ENCODE assay signal across 14 mouse cellular contexts in genomic region chr14:103895261-103895660, GRCm38 (mm10). TPM values are rescaled to one million over a fixed set of nuclear protein-coding genes. Genes with fewer than 3 reads are reported as not detected.
"Had no signal": no experiment of that assay in that cellular context is flagged by ENCODE, and none has a peak within 500 bp of the region (broad histone marks: within the 10 kb centered on the region; RNA-seq: fewer than 3 reads in every experiment).

No protein-coding gene starts in this region.

- DNase-seq: kidney, adult 18-20 months; kidney, postnatal 14 days; left cerebral cortex, postnatal 4 days; midbrain, embryonic 14.5 days; right cerebral cortex, adult 18-20 months; thymus, adult 2 months; thymus, postnatal 36 days had no signal

- ATAC-seq: hindbrain, embryonic 16.5 days; liver, embryonic 12.5 days had no signal

- H3K4me3 ChIP-seq: kidney, embryonic 15.5 days; limb, embryonic 13.5 days; liver, embryonic 12.5 days; myocyte; neural tube, embryonic 15.5 days had no signal

- H3K9me3 ChIP-seq: kidney, embryonic 15.5 days; limb, embryonic 13.5 days; liver, embryonic 12.5 days; neural tube, embryonic 15.5 days had no signal

- H3K36me3 ChIP-seq: kidney, embryonic 15.5 days; limb, embryonic 13.5 days; liver, embryonic 12.5 days; neural tube, embryonic 15.5 days had no signal

- H3K4me2 ChIP-seq: kidney, embryonic 15.5 days; limb, embryonic 13.5 days; liver, embryonic 12.5 days; neural tube, embryonic 15.5 days had no signal

- H3K9ac ChIP-seq: kidney, embryonic 15.5 days; limb, embryonic 13.5 days; liver, embryonic 12.5 days; neural tube, embryonic 15.5 days had no signal

- H3K27me3 ChIP-seq: kidney, embryonic 15.5 days; limb, embryonic 13.5 days; liver, embryonic 12.5 days; neural tube, embryonic 15.5 days had no signal

- H3K27ac ChIP-seq: kidney, embryonic 15.5 days; limb, embryonic 13.5 days; liver, embryonic 12.5 days; neural tube, embryonic 15.5 days had no signal

RNA-seq across cellular contexts. Expression of gene Ednrb, which starts 51.1 kb away (rescaled TPM):
- total RNA-seq: megakaryocyte-erythroid progenitor cell, adult 5-6 weeks had no signal
- polyA plus RNA-seq: myocyte had no signal
